Mouse (Mus musculus): ENCODE measurements around the gene Herpud1. TPM values are rescaled to one million over a fixed set of nuclear protein-coding genes. Genes with fewer than 3 reads are reported as not detected.

Herpud1 gene
- polyA plus RNA-seq, 1 experiment from 2014 or later = 56.1 TPM

- Histone ChIP-seq H3K36me3 (no peaks in the 10 kb centered on the region), H3K4me1 (no peaks in the 10 kb centered on the region), H3K4me3 (no peak overlapping the region), H3K27ac (no peak overlapping the region), H3K4me2 (no peak overlapping the region), H3K27me3 (peaks cover 27% of the 10 kb centered on the region), H3K9ac (no peak overlapping the region), H3K9me3 (no peaks in the 10 kb centered on the region)
- ATAC-seq (ENCODE audit: insufficient number of reproducible peaks, insufficient read depth, low FRiP score, low TSS enrichment, low read depth) = no peak
- 77% methylated on average over 3 of the region's 3 CpGs for WGBS
Observed at GRCm38 (mm10) chr8:94436900-94437299, 50.7 kb downstream of the Herpud1 start.

DNA sequence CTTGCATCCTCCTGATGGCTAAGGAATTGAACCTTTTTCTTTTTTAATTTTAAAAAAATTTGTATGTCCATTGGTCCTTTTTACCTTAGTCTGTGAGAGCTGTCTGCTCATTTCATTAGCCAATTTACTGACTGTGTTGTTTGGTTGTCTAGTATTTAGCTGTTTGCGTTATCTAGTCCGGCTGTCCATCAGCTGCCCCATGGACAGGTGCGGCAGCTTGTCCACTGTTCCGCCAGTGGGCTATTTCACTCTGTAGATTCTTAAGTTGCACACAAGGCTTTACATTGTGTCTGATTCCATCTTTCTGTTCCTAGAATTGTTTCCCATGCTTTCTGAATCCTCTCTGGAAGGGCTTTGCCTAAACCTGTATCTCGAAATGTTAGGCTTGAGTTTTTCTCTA is 52.4 kb downstream of the Herpud1 start:
- H3K27ac ChIP-seq = no peak overlapping the region
- ATAC-seq (ENCODE audit: insufficient number of reproducible peaks, insufficient read depth, low FRiP score, low TSS enrichment, low read depth) = no peak
- WGBS = 89% methylated on average over 5 of the region's 5 CpGs

GRCm38 (mm10) chr8:94439691-94440090 is 53.5 kb downstream of the Herpud1 start:
- ATAC-seq (ENCODE audit: insufficient number of reproducible peaks, insufficient read depth, low FRiP score, low TSS enrichment, low read depth) = no peak
- Histone ChIP-seq H3K9ac (no peak overlapping the region), H3K36me3 (no peaks in the 10 kb centered on the region), H3K27me3 (peaks cover 11% of the 10 kb centered on the region), H3K4me1 (no peaks in the 10 kb centered on the region), H3K9me3 (no peaks in the 10 kb centered on the region), H3K4me2 (no peak overlapping the region), H3K4me3 (no peak overlapping the region), H3K27ac (no peak overlapping the region)

More for the DNA sequence above, 52.4 kb downstream of the Herpud1 start:
- H3K9ac ChIP-seq = no peak overlapping the region
- no peaks in the 10 kb centered on the region for H3K9me3 ChIP-seq
- H3K27me3 ChIP-seq = peaks cover 18% of the 10 kb centered on the region
- H3K36me3 ChIP-seq = no peaks in the 10 kb centered on the region
- H3K4me2 ChIP-seq = no peak overlapping the region
- H3K4me3 ChIP-seq = no peak overlapping the region
- H3K4me1 ChIP-seq = no peaks in the 10 kb centered on the region

DNA sequence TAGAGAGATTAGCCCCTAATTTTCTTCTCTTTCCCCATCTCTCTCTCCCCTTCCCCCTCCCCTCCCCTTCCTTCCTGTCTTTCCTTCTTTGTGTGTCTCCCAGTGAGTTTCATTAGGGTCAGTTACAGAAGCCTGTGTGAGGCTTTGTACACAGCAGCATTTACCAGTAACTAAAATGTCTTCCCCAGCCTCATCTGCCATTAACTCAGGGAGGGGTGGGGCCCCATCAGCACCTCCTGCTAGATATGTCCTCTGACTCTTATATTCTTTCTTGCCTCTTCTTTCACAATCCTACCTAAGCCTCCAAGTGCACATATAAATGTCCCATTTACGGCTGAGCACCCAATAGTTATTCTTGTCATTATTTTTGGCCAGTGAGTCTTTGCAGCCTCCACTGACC is 54.2 kb downstream of the Herpud1 start:
- Histone ChIP-seq H3K9ac (no peak overlapping the region), H3K4me1 (no peaks in the 10 kb centered on the region), H3K27ac (no peak overlapping the region), H3K4me3 (no peak overlapping the region), H3K4me2 (no peak overlapping the region), H3K27me3 (peaks cover 4% of the 10 kb centered on the region; the same call in 1 of the 2 replicates), H3K36me3 (no peaks in the 10 kb centered on the region), H3K9me3 (no peaks in the 10 kb centered on the region)
- ATAC-seq (ENCODE audit: insufficient number of reproducible peaks, insufficient read depth, low FRiP score, low TSS enrichment, low read depth) = no peak
- WGBS = 95% methylated on average over 1 of the region's 1 CpGs

DNA sequence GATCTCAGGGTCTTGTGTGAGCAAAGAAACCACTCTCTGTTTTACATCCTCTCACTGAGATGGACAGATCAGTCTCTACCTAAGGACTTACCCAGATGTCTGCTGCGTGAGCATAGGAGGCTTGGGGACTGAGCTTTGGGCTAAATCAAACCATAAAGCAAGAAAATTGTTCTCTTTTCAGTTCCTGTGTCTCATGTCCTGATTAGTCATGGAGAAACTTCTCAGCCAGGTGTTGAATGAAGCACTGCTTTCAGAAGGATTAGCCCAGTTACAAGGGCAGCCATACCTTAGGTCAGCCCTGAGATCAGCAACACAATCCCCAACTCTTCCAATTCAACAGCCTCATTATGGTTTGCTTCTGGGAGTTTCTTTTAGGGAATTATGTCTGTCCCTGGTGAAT is 55.4 kb downstream of the Herpud1 start:
- Histone ChIP-seq H3K4me1 (no peaks in the 10 kb centered on the region), H3K4me2 (no peak overlapping the region), H3K9me3 (no peaks in the 10 kb centered on the region), H3K9ac (no peak overlapping the region), H3K27me3 (no peaks in the 10 kb centered on the region), H3K36me3 (no peaks in the 10 kb centered on the region), H3K27ac (no peak overlapping the region), H3K4me3 (no peak overlapping the region)
- ATAC-seq (ENCODE audit: insufficient number of reproducible peaks, insufficient read depth, low FRiP score, low TSS enrichment, low read depth) = no peak
- WGBS = 91% methylated on average over 1 of the region's 1 CpGs

GRCm38 (mm10) chr8:94443153-94443552 is 56.9 kb downstream of the Herpud1 start:
- H3K36me3 ChIP-seq = no peaks in the 10 kb centered on the region
- no peak overlapping the region for H3K4me3 ChIP-seq
- 89% methylated on average over 3 of the region's 3 CpGs for WGBS
- no peaks in the 10 kb centered on the region for H3K4me1 ChIP-seq
- no peak overlapping the region for H3K4me2 ChIP-seq
- ATAC-seq (ENCODE audit: insufficient number of reproducible peaks, insufficient read depth, low FRiP score, low TSS enrichment, low read depth) = no peak
- H3K27ac ChIP-seq = no peak overlapping the region
- H3K9me3 ChIP-seq = no peaks in the 10 kb centered on the region
- H3K27me3 ChIP-seq = no peaks in the 10 kb centered on the region
- H3K9ac ChIP-seq = no peak overlapping the region

DNA sequence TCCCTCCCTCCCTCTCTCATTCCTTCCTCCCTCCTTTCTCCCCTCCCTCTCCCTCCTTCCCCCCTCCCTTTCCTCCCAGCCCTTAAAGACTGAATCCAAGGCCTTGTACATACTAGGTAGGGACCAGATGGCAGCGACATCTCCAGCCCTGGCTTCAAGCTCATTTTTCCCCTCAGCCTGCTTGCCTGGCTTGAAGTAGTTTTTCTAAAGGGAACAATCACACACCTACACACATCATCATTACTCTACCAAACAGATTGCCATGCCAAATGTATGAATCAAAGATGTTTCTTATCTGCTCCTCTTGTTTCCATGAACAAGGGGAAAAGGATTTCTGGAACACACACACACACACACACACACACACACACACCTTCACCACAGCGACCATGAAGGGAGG is 58.2 kb downstream of the Herpud1 start:
- no peaks in the 10 kb centered on the region for H3K27me3 ChIP-seq
- 63% methylated on average over 2 of the region's 2 CpGs for WGBS
- H3K4me3 ChIP-seq = no peak overlapping the region
- no peak overlapping the region for H3K4me2 ChIP-seq
- ATAC-seq (ENCODE audit: insufficient number of reproducible peaks, insufficient read depth, low FRiP score, low TSS enrichment, low read depth) = no peak
- no peaks in the 10 kb centered on the region for H3K9me3 ChIP-seq
- H3K27ac ChIP-seq = no peak overlapping the region
- H3K9ac ChIP-seq = no peak overlapping the region
- no peaks in the 10 kb centered on the region for H3K36me3 ChIP-seq
- H3K4me1 ChIP-seq = no peaks in the 10 kb centered on the region

Other genes with a start within 250 kb of the Herpud1 start
- gene Mt4, start 249.2 kb upstream of the Herpud1 start, polyA plus RNA-seq (2015; fragmentation: Nextera tagmentation; extraction: Ambion mirVana) = not detected in 2 replicates
- gene Mt3, start 233.8 kb upstream of the Herpud1 start, polyA plus RNA-seq (2015; fragmentation: Nextera tagmentation; extraction: Ambion mirVana) = 0.58 and 1.1 TPM in 2 replicates
- 56.8 and 70.4 TPM in 2 replicates for gene Mt2, start 213.8 kb upstream of the Herpud1 start, polyA plus RNA-seq (2015; fragmentation: Nextera tagmentation; extraction: Ambion mirVana)
- gene Mt1, start 207.4 kb upstream of the Herpud1 start, polyA plus RNA-seq (2015; fragmentation: Nextera tagmentation; extraction: Ambion mirVana) = 133 and 170 TPM in 2 replicates
- gene Nup93, start 171.9 kb upstream of the Herpud1 start, polyA plus RNA-seq (2015; fragmentation: Nextera tagmentation; extraction: Ambion mirVana) = 87.1 and 88.8 TPM in 2 replicates
- gene Slc12a3, start 57.2 kb upstream of the Herpud1 start, polyA plus RNA-seq (2015; fragmentation: Nextera tagmentation; extraction: Ambion mirVana) = 0.14 TPM in 1 of 2 replicates, not detected in the other
- gene Nlrc5, start 47.9 kb downstream of the Herpud1 start, polyA plus RNA-seq (2015; fragmentation: Nextera tagmentation; extraction: Ambion mirVana) = 0.34 and 0.37 TPM in 2 replicates
- gene Cpne2, start 146.6 kb downstream of the Herpud1 start, polyA plus RNA-seq (2015; fragmentation: Nextera tagmentation; extraction: Ambion mirVana) = 12.0 and 12.6 TPM in 2 replicates
- gene Rspry1, start 215.5 kb downstream of the Herpud1 start, polyA plus RNA-seq (2015; fragmentation: Nextera tagmentation; extraction: Ambion mirVana) = 44.1 and 48.1 TPM in 2 replicates
- gene Fam192a, start 215.6 kb downstream of the Herpud1 start, polyA plus RNA-seq (2015; fragmentation: Nextera tagmentation; extraction: Ambion mirVana) = 77.1 and 85.3 TPM in 2 replicates